Mouse (Mus musculus) cerebellum, adult 8-10 months (tissue): ENCODE results near the gene Tcta.
"Not testable (repeated sequence)": the region's sequence is repeated elsewhere in the genome, so short reads cannot be mapped to it uniquely, and the experiment has no call there.

ENCODE experiments used
- DNase-seq: peaks from one replicate; pipeline ENCODE4 v3.0.0; 2022

Tcta gene

GRCm38 (mm10) chr9:108305629-108306520, at the start of gene Tcta, which contains the start of gene Rhoa:
TSS of gene Tcta (minus strand) at chr9:108306160.
TSS of gene Rhoa (plus strand) at chr9:108306129.
- DNase-seq, result peak; percentile 98

GRCm38 (mm10) chr9:108349727-108350126, 43.8 kb upstream of the Tcta start:
- no peak for DNase-seq

DNA sequence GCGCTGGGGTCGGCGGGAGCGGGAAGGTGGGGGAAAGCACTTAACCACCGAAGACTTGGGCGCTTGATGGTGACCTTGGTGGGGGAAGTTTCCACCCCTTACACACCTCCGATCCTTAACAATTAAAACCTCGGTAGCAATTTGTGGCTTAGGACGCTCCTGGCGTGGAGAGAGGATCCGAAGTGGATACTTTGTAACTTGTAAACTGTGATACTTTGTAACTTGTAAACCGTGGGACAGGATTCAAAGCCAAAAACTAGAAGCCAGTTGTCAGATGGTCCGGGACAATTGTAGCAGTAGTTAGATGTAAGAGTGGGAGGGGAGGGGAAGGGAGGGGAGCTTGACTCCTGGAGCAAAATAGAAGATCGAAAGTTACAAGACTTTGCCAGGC, 42.3 kb upstream of the Tcta start:
- no peak for DNase-seq

DNA sequence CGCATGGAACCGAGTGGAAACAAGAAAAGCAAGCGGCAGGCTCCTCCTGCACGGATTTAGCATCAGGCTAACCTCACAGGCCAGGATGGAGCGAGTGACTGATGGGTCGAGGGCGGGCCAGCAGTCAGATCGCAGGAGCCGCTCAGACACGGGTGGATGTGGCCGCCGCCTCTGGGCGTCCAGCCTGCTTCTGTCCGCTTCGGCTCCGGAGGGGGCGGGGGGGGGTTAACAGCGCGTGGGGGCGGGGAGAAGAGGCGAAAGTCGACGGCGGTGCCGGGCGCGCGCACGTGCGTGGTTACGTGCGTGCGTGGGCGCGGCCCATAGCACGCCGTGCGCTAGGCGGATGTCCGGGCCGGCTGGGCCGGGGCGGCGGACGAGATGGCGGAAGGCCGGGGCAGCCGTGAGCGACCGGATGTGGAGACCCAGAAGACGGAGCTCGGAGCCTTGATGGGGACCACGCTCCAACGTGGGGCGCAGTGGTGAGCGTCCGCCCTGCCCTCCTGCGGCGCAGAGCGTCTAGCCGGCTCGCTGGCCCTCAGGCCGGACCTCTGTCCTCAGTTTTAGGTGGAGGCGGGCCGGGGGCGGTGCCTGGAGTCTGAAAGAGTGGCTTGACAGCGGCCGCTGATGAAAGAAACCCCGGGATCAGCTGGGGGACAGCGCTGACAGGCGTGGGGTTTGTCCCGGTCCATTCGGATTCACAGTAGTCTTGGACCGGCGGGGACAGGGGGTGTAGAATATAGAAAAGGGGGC, 41.8 kb upstream of the Tcta start, which contains the start of gene Usp4:
TSS of gene Usp4 (plus strand) at position 314 of the 750 bp plus-strand sequence.
- peak; percentile 84 for DNase-seq

GRCm38 (mm10) chr9:108347024-108347423, 41.1 kb upstream of the Tcta start:
- DNase-seq, result no peak

DNA sequence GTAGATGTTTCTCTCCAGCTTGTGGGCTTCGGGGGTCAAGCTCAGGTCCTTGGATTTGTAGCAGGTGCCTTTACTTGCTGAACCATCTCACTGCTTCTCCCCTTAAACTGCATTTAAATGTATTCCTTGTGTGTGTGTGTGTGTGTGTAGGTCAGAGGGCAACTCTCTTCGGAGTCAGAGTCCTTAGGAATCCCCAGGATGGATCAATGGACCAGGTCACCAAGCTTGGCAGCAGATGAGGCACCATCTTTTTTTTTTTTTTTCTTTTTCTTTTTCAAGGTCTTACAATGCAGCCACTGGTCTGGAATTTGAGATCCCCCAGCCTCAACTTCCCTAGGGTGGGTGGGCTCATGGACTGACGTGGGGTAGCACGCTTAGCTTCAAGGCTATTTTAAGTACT, 38.5 kb upstream of the Tcta start:
- no peak for DNase-seq

DNA sequence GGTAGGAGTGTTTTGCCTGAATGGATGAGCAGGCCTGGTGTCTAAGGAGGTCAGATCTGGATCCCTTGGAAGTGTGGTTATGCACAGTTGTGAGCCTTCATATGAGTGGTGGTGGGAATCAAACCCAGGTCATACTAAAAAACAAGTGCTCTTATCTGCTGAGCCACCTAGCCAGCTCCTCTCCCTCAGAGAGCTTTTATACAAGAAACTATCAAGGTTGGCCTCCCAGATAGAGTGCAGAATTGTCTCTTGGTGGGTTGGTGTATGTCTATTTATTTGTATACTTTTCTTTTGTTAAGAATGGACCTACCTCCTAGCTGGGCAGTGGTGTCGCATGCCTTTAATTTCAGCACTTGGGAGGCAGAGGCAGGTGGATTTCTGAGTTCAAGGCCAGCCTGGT, 37.9 kb upstream of the Tcta start:
- DNase-seq, result no peak

DNA sequence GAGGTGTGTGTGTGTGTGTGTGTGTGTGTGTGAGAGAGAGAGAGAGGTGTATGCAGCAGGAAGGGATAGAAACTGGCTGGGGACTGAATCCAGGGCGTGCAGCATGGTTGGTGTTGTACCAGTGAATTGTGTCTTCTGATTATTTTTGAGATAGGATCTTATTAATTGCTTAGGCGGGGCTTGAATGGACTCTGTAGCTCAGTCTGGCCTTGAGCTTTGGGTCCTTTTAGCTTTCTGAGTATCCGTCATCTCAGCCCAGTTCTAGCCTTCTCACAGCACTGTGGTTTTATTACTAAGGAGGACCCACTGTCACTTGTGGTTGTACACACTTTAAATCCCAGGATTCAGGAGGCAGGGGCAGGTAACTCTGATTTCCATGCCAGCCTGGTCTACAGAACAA, 37.4 kb upstream of the Tcta start:
- no peak for DNase-seq

DNA sequence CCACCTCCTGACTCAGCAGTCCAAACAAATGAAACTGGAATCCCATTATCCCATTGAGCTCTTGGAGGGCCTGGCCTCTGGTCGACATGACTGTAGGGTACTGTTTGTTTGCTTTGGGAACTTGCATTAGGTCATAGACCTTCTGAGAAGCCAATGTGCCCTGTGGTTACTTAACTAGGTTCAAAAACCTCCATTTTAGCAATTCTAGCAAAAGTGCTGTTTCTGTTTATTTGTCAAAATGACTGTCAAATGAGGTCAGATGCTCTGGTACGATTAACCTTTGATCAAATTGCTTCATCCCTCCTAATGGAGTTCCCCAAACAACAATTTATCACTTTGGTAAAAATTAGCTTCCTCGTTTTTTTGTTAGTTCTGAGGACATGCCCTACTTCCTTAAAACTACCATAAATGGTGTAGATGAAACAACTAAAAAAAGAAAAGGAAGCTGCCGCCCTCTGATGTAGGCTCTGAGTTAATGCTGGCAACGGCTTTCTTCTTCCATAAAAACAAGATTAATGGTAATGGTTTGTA, 36.4 kb upstream of the Tcta start:
- DNase-seq, result no peak

GRCm38 (mm10) chr9:108341801-108342200, 35.8 kb upstream of the Tcta start:
- DNase-seq, result no peak

- no peak for DNase-seq
These were observed 35.1 kb upstream of the Tcta start for GRCm38 (mm10) chr9:108341139-108341475.

- no peak for DNase-seq
These were observed 34.5 kb upstream of the Tcta start for GRCm38 (mm10) chr9:108340258-108341138.

GRCm38 (mm10) chr9:108339886-108340257, 33.9 kb upstream of the Tcta start:
- DNase-seq, result peak; percentile 25

DNA sequence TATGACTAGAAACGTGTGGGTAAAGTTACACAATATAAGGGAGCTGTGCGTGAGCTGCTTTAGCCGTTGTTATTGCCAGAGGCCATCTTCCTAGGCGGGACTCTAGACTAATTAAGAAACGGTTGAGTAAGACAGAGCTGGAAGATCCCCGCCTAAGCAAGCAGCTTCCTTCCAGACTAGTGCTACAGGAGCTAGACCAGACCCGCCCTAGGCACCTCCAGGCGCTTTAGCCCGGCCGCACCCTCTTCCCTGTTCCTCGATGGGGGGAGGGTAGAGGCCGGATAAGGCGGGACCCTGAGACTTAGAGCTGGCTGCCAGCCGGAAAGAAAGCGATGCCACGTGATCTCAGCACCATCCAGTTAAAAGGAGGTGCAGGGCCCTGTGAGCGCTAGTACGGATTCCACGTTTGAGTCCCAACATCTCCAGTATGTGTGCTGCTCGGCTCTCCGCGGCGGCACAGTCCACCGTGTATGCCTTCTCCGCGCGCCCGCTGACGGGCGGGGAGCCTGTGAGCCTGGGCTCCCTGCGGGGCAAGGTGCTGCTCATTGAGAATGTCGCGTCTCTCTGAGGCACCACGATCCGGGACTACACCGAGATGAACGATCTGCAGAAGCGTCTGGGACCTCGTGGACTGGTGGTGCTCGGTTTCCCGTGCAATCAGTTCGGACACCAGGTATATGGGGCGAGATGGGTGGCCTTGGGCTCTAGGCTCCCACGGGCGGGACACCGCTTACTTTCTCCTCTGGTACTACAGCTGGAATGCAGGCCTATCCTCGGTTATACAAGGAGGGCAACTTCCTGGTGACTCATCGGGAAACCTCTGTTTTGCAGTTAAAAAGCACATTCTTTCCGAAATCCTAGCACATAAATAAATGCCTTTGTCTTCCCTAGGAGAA, 33.2 kb upstream of the Tcta start, which contains the start of gene Gpx1:
TSS of gene Gpx1 (plus strand) at position 18 of the 896 bp plus-strand sequence.
- peak; percentile 76 for DNase-seq

DNA sequence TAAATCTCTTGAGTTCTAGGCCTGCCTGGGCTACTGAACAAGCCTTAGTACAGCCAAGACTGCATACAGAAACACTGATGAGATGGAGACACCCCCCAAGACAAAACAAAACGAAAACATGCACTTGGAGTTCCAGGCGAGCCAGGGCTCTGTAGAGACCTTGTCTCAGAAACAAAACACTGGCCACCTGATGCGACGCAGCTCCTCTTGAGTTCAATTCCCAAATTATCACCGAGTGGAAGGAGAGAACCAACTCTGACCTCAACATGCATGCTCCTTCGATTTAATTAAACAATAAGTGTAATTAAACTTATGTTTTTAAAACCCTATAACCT, 32.6 kb upstream of the Tcta start:
- no peak for DNase-seq

- no peak for DNase-seq
These were observed 32.0 kb upstream of the Tcta start for GRCm38 (mm10) chr9:108337848-108338550.

DNA sequence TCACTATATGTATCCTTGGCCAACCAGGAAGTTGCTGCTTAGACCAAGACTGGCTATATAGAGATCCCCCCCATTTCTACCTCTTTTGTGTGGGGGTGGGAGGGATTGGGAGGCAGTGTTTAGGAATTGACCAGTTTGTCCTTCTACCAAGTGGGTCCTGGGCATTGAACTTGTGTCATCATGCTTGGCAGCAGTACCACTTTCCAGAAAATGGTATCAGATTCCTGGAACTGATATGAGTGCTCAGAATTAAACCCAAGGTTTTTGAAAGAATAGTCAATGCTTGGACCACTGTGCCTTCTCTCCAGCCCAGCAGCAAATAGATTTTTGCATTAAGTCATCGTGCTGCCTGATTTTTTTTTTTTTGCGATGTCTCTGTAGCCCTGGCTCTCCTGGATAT, 19.9 kb upstream of the Tcta start:
- no peak for DNase-seq

- no peak for DNase-seq
These were observed 18.8 kb upstream of the Tcta start for GRCm38 (mm10) chr9:108324784-108325183.

- DNase-seq, result not testable (repeated sequence)
These were observed 16.1 kb upstream of the Tcta start for GRCm38 (mm10) chr9:108322054-108322453.

DNA sequence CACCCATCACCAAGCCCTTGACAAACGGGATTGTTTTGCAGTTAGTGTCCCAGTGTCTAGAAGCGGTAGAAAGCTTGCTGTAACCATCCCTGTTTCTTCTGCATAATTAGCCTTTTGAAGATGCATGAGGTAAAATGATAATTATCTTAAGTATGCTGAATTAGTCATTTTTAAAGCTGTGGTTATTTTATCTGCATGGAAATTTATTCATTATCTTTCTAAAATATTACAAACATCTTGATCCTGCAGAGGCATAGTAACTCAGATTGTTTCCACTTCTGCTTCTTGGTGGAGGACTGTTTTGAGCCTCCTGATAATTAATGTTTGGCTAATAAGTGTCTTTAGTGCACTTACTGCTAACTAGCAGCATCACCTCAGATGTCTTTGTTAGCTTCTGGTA, 12.5 kb upstream of the Tcta start:
- no peak for DNase-seq

DNA sequence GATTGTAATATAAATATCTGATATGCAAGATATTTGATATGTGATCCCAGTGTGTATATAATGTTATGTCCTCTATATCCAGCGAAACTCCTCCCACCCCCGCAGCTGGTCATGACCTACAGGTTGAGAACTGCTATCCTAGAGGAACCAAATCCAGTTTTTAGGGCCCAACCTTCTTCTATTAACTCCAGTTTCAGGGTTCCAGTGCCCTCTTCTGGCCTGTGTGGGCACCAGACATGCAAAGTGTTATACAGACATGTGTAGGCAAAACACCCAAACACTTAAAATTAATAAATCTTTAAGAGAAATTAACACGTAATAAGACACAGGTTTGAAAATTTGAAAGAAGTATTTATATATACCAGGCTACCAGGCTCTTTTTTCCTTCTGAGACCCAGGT, 11.6 kb upstream of the Tcta start:
- DNase-seq, result no peak
